Mouse (Mus musculus) ES-E14 (cell line): ENCODE data around the gene Gpr37l1.

Experiments used
- CHD2 ChIP-seq: IDR thresholded peaks from 2 replicates; pipeline ENCODE4 v1.6.1; 2014; ENCODE audit warnings: mild to moderate bottlenecking, low read depth, low read length, inconsistent platforms
- HCFC1 ChIP-seq: IDR thresholded peaks from 2 replicates; pipeline ENCODE4 v1.6.1; 2012; ENCODE audit warnings: low read length, inconsistent platforms, borderline replicate concordance; ENCODE audit not compliant: insufficient read depth
- ZC3H11A ChIP-seq: IDR thresholded peaks from 2 replicates; pipeline ENCODE4 v1.6.1; 2012; ENCODE audit warnings: low read depth, mild to moderate bottlenecking, inconsistent platforms, low read length, borderline replicate concordance
- ZNF384 ChIP-seq: IDR thresholded peaks from 2 replicates; pipeline ENCODE4 v1.6.1; 2012; ENCODE audit warnings: low read depth, low read length, inconsistent platforms

DNA sequence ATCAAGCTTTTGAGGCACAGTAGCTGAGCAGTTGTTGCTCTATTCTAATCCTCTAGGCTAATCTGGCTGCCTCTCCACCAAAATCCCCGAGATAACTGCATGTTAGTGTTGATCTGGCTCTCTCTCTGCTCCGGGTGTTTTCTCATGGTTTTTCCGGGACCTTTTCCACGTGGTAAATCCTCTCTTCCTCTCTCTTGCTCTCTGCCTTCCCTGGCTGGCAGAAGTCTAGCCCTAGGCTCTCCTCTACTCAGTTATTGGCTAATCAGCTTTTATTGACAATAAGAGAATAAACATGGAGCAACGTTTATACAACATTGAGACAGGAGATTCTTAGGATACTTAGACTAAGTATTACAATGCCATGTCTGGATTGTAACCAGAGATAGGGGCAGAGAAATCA lies 42.9 kb upstream of the Gpr37l1 start:
- TF ChIP-seq CHD2 = no peak
- no peak for TF ChIP-seq ZC3H11A
- TF ChIP-seq ZNF384 = no peak
- no peak for TF ChIP-seq HCFC1
